Mouse (Mus musculus) thymus, adult 2 months (tissue): ENCODE data around the gene Tmem202.

Experiments
- CTCF ChIP-seq: fragments of 200-500 bp; IDR thresholded peaks from 2 replicates; pipeline ENCODE4 v1.5.1; 2012; ENCODE audit warnings: mild to moderate bottlenecking, control low read depth, low read length, moderate library complexity, borderline replicate concordance; ENCODE audit not compliant: control insufficient read depth, poor library complexity, insufficient read depth; ENCODE audit errors: extremely low read depth
- POLR2A ChIP-seq: fragments of 200-500 bp; IDR thresholded peaks from 2 replicates; pipeline ENCODE4 v1.6.1; 2012; ENCODE audit warnings: mild to moderate bottlenecking, low read length, control low read depth, moderate library complexity; ENCODE audit not compliant: control insufficient read depth, poor library complexity, insufficient read depth; ENCODE audit errors: extremely low read depth

- TF ChIP-seq CTCF: no peak
- no peak for TF ChIP-seq POLR2A
These were observed 66.5 kb downstream of the Tmem202 start for GRCm38 (mm10) chr9:59473171-59473570.
